Mouse (Mus musculus) midbrain, postnatal 0 days (tissue): ENCODE results near the gene Hnrnph1. TPM values are rescaled to one million over a fixed set of nuclear protein-coding genes. Genes with fewer than 3 reads are reported as not detected.

Experiments
- ATAC-seq: fragments of 200-750 bp; cut with Nextera tagmentation; 2 replicates; pipeline ENCODE4 v1.8.0; 2017; ENCODE audit warnings: moderate number of reproducible peaks, mild to moderate bottlenecking, moderate TSS enrichment, moderate library complexity; ENCODE audit not compliant: low FRiP score
- DNase-seq: peaks from one replicate; pipeline ENCODE4 v3.0.0-alpha.2; 2015; ENCODE audit warnings: low spot score
- H3K27ac ChIP-seq: fragments of 300-500 bp; sonication (generic); 2 replicates; pipeline ENCODE4 v1.5.1; 2014; ENCODE audit warnings: low read depth, mild to moderate bottlenecking, low read length, mixed read lengths
- H3K27me3 ChIP-seq: fragments of 300-500 bp; sonication (generic); 2 replicates; pipeline ENCODE4 v1.6.1; 2014; ENCODE audit warnings: low read length, control low read depth, mixed read lengths; ENCODE audit not compliant: insufficient read depth
- H3K36me3 ChIP-seq: fragments of 300-500 bp; sonication (generic); 2 replicates; pipeline ENCODE4 v1.6.1; 2014; ENCODE audit warnings: low read length, control low read depth, mixed read lengths; ENCODE audit not compliant: insufficient read depth
- H3K4me1 ChIP-seq: fragments of 300-500 bp; sonication (generic); 2 replicates; pipeline ENCODE4 v1.6.1; 2014; ENCODE audit warnings: mild to moderate bottlenecking, control low read depth, antibody characterized with exemption, low read length, mixed read lengths; ENCODE audit not compliant: insufficient read depth
- H3K4me2 ChIP-seq: fragments of 300-500 bp; sonication (generic); 2 replicates; pipeline ENCODE4 v1.6.1; 2014; ENCODE audit warnings: low read depth, mild to moderate bottlenecking, low read length, mixed read lengths; ENCODE audit not compliant: poor library complexity, severe bottlenecking
- H3K4me3 ChIP-seq: fragments of 300-500 bp; sonication (generic); 2 replicates; pipeline ENCODE4 v1.5.1; 2014; ENCODE audit warnings: low read depth, mild to moderate bottlenecking, low read length, moderate library complexity
- H3K9ac ChIP-seq: fragments of 300-500 bp; sonication (generic); replicated peaks from 2 replicates; pipeline ENCODE4 v1.6.1; 2014; ENCODE audit warnings: mild to moderate bottlenecking, low read length, moderate library complexity, mixed read lengths; ENCODE audit not compliant: poor library complexity, severe bottlenecking
- H3K9me3 ChIP-seq: fragments of 300-500 bp; sonication (generic); 2 replicates; pipeline ENCODE4 v1.6.1; 2016; ENCODE audit warnings: low read length, control low read depth
- CTCF ChIP-seq: IDR thresholded peaks from 2 replicates; pipeline ENCODE4 v1.5.1; 2016; ENCODE audit warnings: antibody characterized with exemption, mild to moderate bottlenecking
- WGBS: fragments of 180-500 bp; shearing (Covaris S2); extraction: QIAGEN DNeasy Blood & Tissue Kit; methylation state at CpG from one replicate; pipeline ENCODE4 v1.1.7; 2014; 5-methylcytosine and 5-hydroxymethylcytosine counted together
- polyA plus RNA-seq: library from polyadenylated mRNA; unstranded; fragments of >200 nt; fragmentation: Nextera tagmentation; extraction: Ambion mirVana; gene quantifications from 2 replicates; pipeline ENCODE4 v1.2.1, GENCODE M21; 2015
- total RNA-seq: library from RNA; depleted of rRNA; stranded (reverse); fragments of >200 nt; gene quantifications from 2 replicates; pipeline ENCODE4 v1.2.3, GENCODE M21; 2014

The Hnrnph1 gene
- total and polyA plus RNA-seq, 2 experiments from 2014 or later, result 215 to 273 TPM

DNA sequence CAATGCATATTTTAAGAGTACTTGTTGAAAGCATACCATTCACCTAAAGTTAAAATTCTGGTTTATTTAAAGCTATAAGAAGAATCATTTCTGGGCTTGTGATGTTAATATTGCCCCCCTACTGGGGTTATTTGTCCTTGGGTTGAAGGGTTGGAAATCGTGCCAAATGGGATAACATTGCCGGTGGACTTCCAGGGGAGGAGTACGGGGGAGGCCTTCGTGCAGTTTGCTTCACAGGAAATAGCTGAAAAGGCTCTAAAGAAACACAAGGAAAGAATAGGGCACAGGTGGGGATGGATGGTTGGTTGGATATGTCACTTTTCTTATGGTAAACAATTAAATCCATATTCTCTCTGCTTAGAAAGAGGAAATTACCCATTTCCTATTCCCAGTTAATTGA lies 4.5 kb downstream of the Hnrnph1 start:
- Histone ChIP-seq H3K9ac (no peak overlapping the region), H3K36me3 (peaks cover 19% of the 10 kb centered on the region), H3K4me1 (peaks cover 6% of the 10 kb centered on the region; the same call in 1 of the 2 replicates), H3K9me3 (no peaks in the 10 kb centered on the region), H3K4me3 (peak overlapping the region; percentile 25; the same call in 1 of the 2 replicates), H3K27me3 (no peaks in the 10 kb centered on the region), H3K4me2 (peak overlapping the region; percentile 46), H3K27ac (no peak overlapping the region)
- no peak for TF ChIP-seq CTCF
- DNase-seq (no peak), ATAC-seq (no peak)
- 8% methylated on average over 4 of the region's 4 CpGs for WGBS

- TF ChIP-seq CTCF, result no peak
- 73% methylated on average over 3 of the region's 3 CpGs for WGBS
- Histone ChIP-seq H3K36me3 (peaks cover 60% of the 10 kb centered on the region), H3K9me3 (no peaks in the 10 kb centered on the region), H3K4me1 (no peaks in the 10 kb centered on the region), H3K27me3 (no peaks in the 10 kb centered on the region), H3K9ac (no peak overlapping the region), H3K4me3 (no peak overlapping the region), H3K4me2 (no peak overlapping the region), H3K27ac (no peak overlapping the region)
- ATAC-seq, result no peak
- DNase-seq, result no peak
Observed at GRCm38 (mm10) chr11:50387167-50387679, 10.4 kb downstream of the Hnrnph1 start.

GRCm38 (mm10) chr11:50387697-50388096 lies 10.9 kb downstream of the Hnrnph1 start:
- 95% methylated on average over 4 of the region's 4 CpGs for WGBS
- ATAC-seq, result no peak

DNA sequence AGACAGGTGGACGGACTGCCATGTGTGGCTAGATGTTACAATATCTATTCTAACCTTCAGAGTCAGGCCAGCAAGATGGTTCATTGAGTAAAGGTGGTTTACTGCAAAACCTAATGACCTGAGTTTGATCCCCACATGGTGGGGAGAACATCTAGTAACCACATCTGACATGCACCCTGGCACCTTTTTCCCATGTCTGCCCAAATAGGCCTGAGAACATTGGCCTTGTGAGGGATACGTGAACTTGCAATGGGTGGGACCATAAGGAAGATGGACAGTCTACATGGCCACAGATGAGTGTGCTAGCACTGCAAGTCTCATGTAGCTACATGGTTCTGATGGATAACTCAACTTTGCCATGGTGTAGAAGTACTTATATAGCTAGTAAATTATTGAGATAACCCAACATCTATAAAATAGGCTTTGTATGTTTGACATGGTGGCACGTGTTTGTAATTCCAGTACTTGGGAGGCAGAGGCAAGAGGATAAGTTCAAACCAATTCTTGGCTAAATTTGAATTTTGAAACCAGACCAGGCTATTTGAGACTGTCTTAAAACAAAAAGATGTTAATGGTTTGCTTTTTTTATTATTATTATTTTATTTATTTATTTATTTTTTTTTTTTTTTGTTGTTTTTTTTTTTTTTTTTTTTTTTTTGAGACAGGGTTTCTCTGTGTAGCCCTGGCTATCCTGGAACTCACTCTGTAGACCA lies 11.6 kb downstream of the Hnrnph1 start:
- no peak for DNase-seq
- Histone ChIP-seq H3K4me3 (no peak overlapping the region), H3K9ac (no peak overlapping the region), H3K27ac (no peak overlapping the region), H3K4me1 (no peaks in the 10 kb centered on the region), H3K27me3 (no peaks in the 10 kb centered on the region), H3K9me3 (no peaks in the 10 kb centered on the region), H3K36me3 (peaks cover 60% of the 10 kb centered on the region), H3K4me2 (no peak overlapping the region)
- no peak for ATAC-seq
- no peak for TF ChIP-seq CTCF
- WGBS, result 91% methylated on average over 3 of the region's 3 CpGs

More at GRCm38 (mm10) chr11:50387697-50388096, 10.9 kb downstream of the Hnrnph1 start:
- no peak for TF ChIP-seq CTCF
- H3K9ac ChIP-seq, result no peak overlapping the region
- no peak overlapping the region for H3K4me3 ChIP-seq
- peaks cover 57% of the 10 kb centered on the region for H3K36me3 ChIP-seq
- DNase-seq, result no peak
- H3K9me3 ChIP-seq, result no peaks in the 10 kb centered on the region
- no peak overlapping the region for H3K4me2 ChIP-seq
- no peak overlapping the region for H3K27ac ChIP-seq
- H3K4me1 ChIP-seq, result no peaks in the 10 kb centered on the region
- no peaks in the 10 kb centered on the region for H3K27me3 ChIP-seq

DNA sequence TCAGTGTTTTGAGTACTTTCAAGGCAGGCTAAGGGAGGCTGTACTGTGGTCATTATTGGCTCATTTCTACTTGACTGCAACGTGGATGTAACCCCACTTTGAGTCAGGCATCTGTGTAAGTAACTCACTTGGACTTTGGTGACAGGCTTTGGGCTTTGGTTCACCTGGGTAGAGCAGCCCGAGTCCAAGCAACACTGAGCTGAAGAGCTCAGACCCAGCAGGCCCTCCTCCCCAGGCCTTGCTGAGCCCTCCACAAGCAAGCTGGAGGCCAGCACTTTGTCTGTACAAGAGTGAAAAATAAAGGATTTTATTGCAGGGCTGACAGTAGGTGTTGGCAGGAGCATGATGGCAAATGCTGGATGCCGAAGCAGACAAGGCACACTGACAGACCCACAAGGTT lies 12.2 kb downstream of the Hnrnph1 start:
- H3K36me3 ChIP-seq, result peaks cover 66% of the 10 kb centered on the region
- 87% methylated on average over 3 of the region's 3 CpGs for WGBS

GRCm38 (mm10) chr11:50389616-50390015 lies 12.8 kb downstream of the Hnrnph1 start:
- peaks cover 66% of the 10 kb centered on the region for H3K36me3 ChIP-seq
- no peak for DNase-seq

More for the DNA sequence above, 12.2 kb downstream of the Hnrnph1 start:
- no peaks in the 10 kb centered on the region for H3K9me3 ChIP-seq
- H3K4me3 ChIP-seq, result no peak overlapping the region
- no peak overlapping the region for H3K27ac ChIP-seq
- no peak overlapping the region for H3K4me2 ChIP-seq
- TF ChIP-seq CTCF, result no peak
- no peak for ATAC-seq
- no peak overlapping the region for H3K9ac ChIP-seq
- no peaks in the 10 kb centered on the region for H3K4me1 ChIP-seq
- no peaks in the 10 kb centered on the region for H3K27me3 ChIP-seq
- no peak for DNase-seq

More at GRCm38 (mm10) chr11:50389616-50390015, 12.8 kb downstream of the Hnrnph1 start:
- TF ChIP-seq CTCF, result no peak
- Histone ChIP-seq H3K4me1 (no peaks in the 10 kb centered on the region), H3K27ac (no peak overlapping the region), H3K9me3 (no peaks in the 10 kb centered on the region), H3K9ac (no peak overlapping the region), H3K4me3 (no peak overlapping the region), H3K27me3 (no peaks in the 10 kb centered on the region), H3K4me2 (no peak overlapping the region)
- ATAC-seq, result no peak
- WGBS, result 75% methylated on average over 5 of the region's 5 CpGs
